ENCODE assay signal across 8 mouse cellular contexts in the genomic region with DNA sequence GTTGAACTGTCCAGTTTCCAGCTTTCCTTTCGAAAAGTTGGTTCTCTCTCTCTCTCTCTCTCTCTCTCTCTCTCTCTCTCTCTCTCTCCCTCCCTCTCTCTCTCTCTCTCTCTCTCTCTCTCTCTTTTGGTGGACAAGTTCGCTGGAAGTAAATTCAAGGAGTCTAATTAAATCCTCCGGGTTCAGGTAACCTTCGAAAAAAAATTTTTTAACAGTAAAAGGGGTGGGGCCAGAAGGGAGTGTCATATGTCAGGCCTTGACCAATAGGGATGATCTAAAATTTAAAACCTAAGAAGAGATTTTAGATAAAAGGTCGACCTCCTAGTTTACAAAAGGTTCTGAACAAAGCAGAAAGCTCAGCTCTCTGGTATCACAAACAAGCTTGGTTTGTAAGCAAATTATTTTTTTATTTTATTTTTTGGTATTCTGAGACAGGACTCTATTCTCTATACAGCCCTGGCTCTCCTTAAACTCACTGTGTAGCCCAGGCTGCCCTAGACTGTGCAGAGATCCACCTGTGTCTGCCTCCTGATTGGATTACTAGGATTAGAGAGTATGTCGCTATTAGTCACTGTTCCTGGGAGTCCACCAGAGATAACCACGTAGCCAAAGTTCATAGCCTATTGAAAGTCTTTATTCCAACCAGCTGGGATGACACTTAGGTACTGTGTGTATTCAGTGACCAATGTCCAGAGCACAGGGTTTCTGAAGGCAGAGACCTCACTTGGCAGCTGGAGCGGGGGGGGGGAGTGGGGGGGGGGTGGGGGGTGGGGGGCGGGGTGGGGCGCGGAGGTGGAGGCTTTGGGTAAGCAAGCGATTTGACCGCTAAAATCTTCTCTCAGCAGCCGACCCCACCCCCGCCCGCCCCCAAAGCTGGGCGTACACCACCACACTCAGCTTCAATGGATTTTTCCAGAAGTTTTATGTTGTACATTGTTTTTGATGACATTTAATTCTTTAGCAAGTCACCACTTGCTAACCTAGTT. TPM values are rescaled to one million over a fixed set of nuclear protein-coding genes. Genes with fewer than 3 reads are reported as not detected.
DNase-seq lines count a peak whose midpoint lies in the region; ATAC-seq and TF ChIP-seq lines count a peak whose summit lies in the region.

No protein-coding gene starts in this region.

- H3K4me3 ChIP-seq in forebrain, postnatal 0 days (ENCODE audit: low read depth, low read length): peak overlapping the region; percentile 59
- H3K4me3 ChIP-seq in liver, embryonic 14.5 days (ENCODE audit: insufficient read depth in 1 of 2, low read depth in 2 of 2, low read length in 2 of 2): peak overlapping the region; percentile 75 to 87
- peak overlapping the region; percentile 60 for H3K4me3 ChIP-seq in neural tube, embryonic 11.5 days (ENCODE audit: low read depth, low read length)

- 3% methylated on average over 17 of the region's 17 CpGs for WGBS in forebrain, postnatal 0 days
- under 1% methylated on average over 16 of the region's 17 CpGs for WGBS in liver, embryonic 14.5 days (ENCODE audit: insufficient replicate concordance)
- 2% methylated on average over 16 of the region's 17 CpGs for WGBS in neural tube, embryonic 11.5 days

- no peak for TF ChIP-seq CTCF in forebrain, postnatal 0 days (IDR thresholded peaks at IDR 0.05; ENCODE audit: low read depth)
- TF ChIP-seq CTCF in liver, embryonic 14.5 days (IDR thresholded peaks at IDR 0.05; ENCODE audit: low read depth): no peak

- no peaks in the 10 kb centered on the region for H3K9me3 ChIP-seq in forebrain, postnatal 0 days (ENCODE audit: low read length)
- no peaks in the 10 kb centered on the region for H3K9me3 ChIP-seq in liver, embryonic 14.5 days (ENCODE audit: control insufficient read depth, low read length)
- H3K9me3 ChIP-seq in neural tube, embryonic 11.5 days (ENCODE audit: control insufficient read depth, low read length): no peaks in the 10 kb centered on the region

- peak; percentile 57 for ATAC-seq in forebrain, postnatal 0 days
- peak; percentile 84 for ATAC-seq in liver, embryonic 14.5 days (ENCODE audit: insufficient read depth)
- peak; percentile 60 for ATAC-seq in neural tube, embryonic 11.5 days (ENCODE audit: insufficient read depth, low FRiP score, low TSS enrichment)

- peak overlapping the region; percentile 60 for H3K9ac ChIP-seq in forebrain, postnatal 0 days
- peak overlapping the region; percentile 93 for H3K9ac ChIP-seq in liver, embryonic 14.5 days (replicated peaks)
- peak overlapping the region; percentile 71 for H3K9ac ChIP-seq in neural tube, embryonic 11.5 days (ENCODE audit: low read length)

- H3K27ac ChIP-seq in forebrain, postnatal 0 days (ENCODE audit: low read depth, low read length): peak overlapping the region; percentile 82; the same call in 1 of the 2 replicates
- H3K27ac ChIP-seq in liver, embryonic 14.5 days: peak overlapping the region; percentile 91
- peak overlapping the region; percentile 90; the same call in 1 of the 2 replicates for H3K27ac ChIP-seq in neural tube, embryonic 11.5 days (ENCODE audit: low read depth, low read length)

- peak; percentile 22 to 25 for DNase-seq in layer of hippocampus, postnatal 14 days (ENCODE audit: low spot score in 2 of 2)
- DNase-seq in layer of hippocampus, postnatal 25 days (ENCODE audit: extremely low spot score in 1 of 2, low spot score in 1 of 2): no peak
- peak; percentile 81 for DNase-seq in c-Kit-positive CD71-positive TER-119-positive erythroid progenitor cells, embryonic 14.5 days (ENCODE audit: low spot score)
- DNase-seq in forebrain, postnatal 0 days: peak; percentile 33
- peak; percentile 92 for DNase-seq in induced T-regulatory cell, adult 2 months (ENCODE audit: low read depth)
- peak; percentile 64 to 83 (median 74) for DNase-seq in liver, embryonic 14.5 days (ENCODE audit: low read depth in 3 of 3, low spot score in 3 of 3)
- peak; percentile 50 for DNase-seq in neural tube, embryonic 11.5 days (ENCODE audit: low spot score)
- DNase-seq in right cerebral cortex, postnatal 4 days: no peak

- no peaks in the 10 kb centered on the region for H3K27me3 ChIP-seq in forebrain, postnatal 0 days (ENCODE audit: insufficient read depth, low read length)
- H3K27me3 ChIP-seq in liver, embryonic 14.5 days (ENCODE audit: control insufficient read depth, insufficient read depth, low read length): no peaks in the 10 kb centered on the region
- no peaks in the 10 kb centered on the region for H3K27me3 ChIP-seq in neural tube, embryonic 11.5 days (ENCODE audit: control insufficient read depth, insufficient read depth, low read length)

- H3K4me1 ChIP-seq in forebrain, postnatal 0 days (ENCODE audit: insufficient read depth): peaks cover 5% of the 10 kb centered on the region; the same call in 1 of the 2 replicates
- peaks cover 0 to 12% of the 10 kb centered on the region in 2 experiments for H3K4me1 ChIP-seq in liver, embryonic 14.5 days (replicated peaks; ENCODE audit: control insufficient read depth in 2 of 2, insufficient read depth in 2 of 2, low read length in 1 of 2)
- H3K4me1 ChIP-seq in neural tube, embryonic 11.5 days (ENCODE audit: control insufficient read depth, insufficient read depth, low read length): no peaks in the 10 kb centered on the region

- peak; percentile 4; the same call in 1 of the 2 replicates for TF ChIP-seq EP300 in liver, embryonic 14.5 days (IDR thresholded peaks at IDR 0.05; ENCODE audit: low read depth)

- H3K36me3 ChIP-seq in forebrain, postnatal 0 days (ENCODE audit: insufficient read depth): no peaks in the 10 kb centered on the region
- H3K36me3 ChIP-seq in liver, embryonic 14.5 days (replicated peaks; ENCODE audit: control insufficient read depth, insufficient read depth, low read depth): no peaks in the 10 kb centered on the region; the same call in 1 of the 2 replicates
- no peaks in the 10 kb centered on the region for H3K36me3 ChIP-seq in neural tube, embryonic 11.5 days (ENCODE audit: control insufficient read depth, insufficient read depth, low read length)

- peak overlapping the region; percentile 84 for H3K4me2 ChIP-seq in forebrain, postnatal 0 days (ENCODE audit: low read depth)
- peak overlapping the region; percentile 79 for H3K4me2 ChIP-seq in liver, embryonic 14.5 days (ENCODE audit: low read depth)
- H3K4me2 ChIP-seq in neural tube, embryonic 11.5 days (ENCODE audit: low read depth): peak overlapping the region; percentile 63

RNA-seq across cellular contexts. Expression of gene Cflar, which starts 1.1 kb away (rescaled TPM):
- 10 to 100 TPM; 33.2 to 38.0 TPM for total RNA-seq in layer of hippocampus, postnatal 14 days (2021)
- total RNA-seq in layer of hippocampus, postnatal 25 days (2021): 10 to 100 TPM; 32.6 to 32.8 TPM
- 24.5 and 35.4 TPM in 2 replicates for total RNA-seq in forebrain, postnatal 0 days (2014; rRNA removed)
- polyA plus RNA-seq in forebrain, postnatal 0 days (2015; fragmentation: Nextera tagmentation; extraction: Ambion mirVana): 20.2 and 21.2 TPM in 2 replicates
- 8.2 and 8.4 TPM in 2 replicates for polyA plus RNA-seq in liver, embryonic 14.5 days (2012; rRNA removed)
- polyA plus RNA-seq in liver, embryonic 14.5 days (2014; fragmentation: Nextera tagmentation; extraction: Ambion mirVana): 10.8 and 13.4 TPM in 2 replicates
- polyA plus RNA-seq in neural tube, embryonic 11.5 days (2014; fragmentation: Nextera tagmentation; extraction: Ambion mirVana): 18.0 and 20.7 TPM in 2 replicates

RNA-seq across cellular contexts. Expression of gene Als2cr12, which starts 16.6 kb away (rescaled TPM):
- not detected for total RNA-seq in layer of hippocampus, postnatal 14 days (2021)
- not detected for total RNA-seq in layer of hippocampus, postnatal 25 days (2021)
- total RNA-seq in forebrain, postnatal 0 days (2014; rRNA removed): 0.15 TPM in 1 of 2 replicates, not detected in the other
- polyA plus RNA-seq in forebrain, postnatal 0 days (2015; fragmentation: Nextera tagmentation; extraction: Ambion mirVana): 0.12 TPM in 1 of 2 replicates, not detected in the other
- not detected in 2 replicates for polyA plus RNA-seq in liver, embryonic 14.5 days (2012; rRNA removed)
- polyA plus RNA-seq in liver, embryonic 14.5 days (2014; fragmentation: Nextera tagmentation; extraction: Ambion mirVana): not detected in 2 replicates
- polyA plus RNA-seq in neural tube, embryonic 11.5 days (2014; fragmentation: Nextera tagmentation; extraction: Ambion mirVana): not detected in 2 replicates

Comparison
In these comparisons a context has a peak if more than half of its experiments do, and no peak if none do; other contexts are left out.
1. DNase-seq: peak in layer of hippocampus, postnatal 14 days (2 of 2), c-Kit-positive CD71-positive TER-119-positive erythroid progenitor cells, embryonic 14.5 days (single experiment), forebrain, postnatal 0 days (single experiment), induced T-regulatory cell, adult 2 months (single experiment), liver, embryonic 14.5 days (3 of 3) and neural tube, embryonic 11.5 days (single experiment); none in layer of hippocampus, postnatal 25 days (0 of 2) and right cerebral cortex, postnatal 4 days (single experiment).
2. Peak in every context shown above with its lines, with median percentiles within 50 percentile points of each other: ATAC-seq, H3K27ac ChIP-seq, H3K4me2 ChIP-seq, H3K4me3 ChIP-seq and H3K9ac ChIP-seq.